Mouse (Mus musculus) stomach, postnatal 0 days (tissue): ENCODE results near the gene Hoxb7.

Experiments used
- CTCF ChIP-seq: IDR thresholded peaks from 2 replicates; pipeline ENCODE4 v1.5.1; 2016; ENCODE audit warnings: antibody characterized with exemption, low read depth, mild to moderate bottlenecking, moderate library complexity
- EP300 ChIP-seq: optimal IDR thresholded peaks from 2 replicates; pipeline ENCODE3; 2016; ENCODE audit warnings: antibody characterized with exemption

GRCm38 (mm10) chr11:96295092-96295835 is 8.8 kb downstream of the Hoxb7 start:
- no peak for TF ChIP-seq CTCF
- TF ChIP-seq EP300, result no peak
